Mouse (Mus musculus) bone marrow macrophage, adult 2 months (primary cell): Measurements from ENCODE around the gene Olfr370.

Source experiments
- CTCF ChIP-seq: IDR thresholded peaks from 2 replicates; pipeline ENCODE4 v1.5.1; 2012; ENCODE audit warnings: low read depth, mild to moderate bottlenecking, low read length, moderate library complexity
- POLR2A ChIP-seq: IDR thresholded peaks from 2 replicates; pipeline ENCODE4 v1.6.1; 2012; ENCODE audit warnings: mild to moderate bottlenecking, low read depth, low read length, borderline replicate concordance

- no peak for TF ChIP-seq CTCF
- TF ChIP-seq POLR2A: no peak
Measured at GRCm38 (mm10) chr8:83585333-83585732, 49.8 kb downstream of the Olfr370 start.
